Mouse (Mus musculus): ENCODE results near the gene Col11a2.

Col11a2 gene

DNA sequence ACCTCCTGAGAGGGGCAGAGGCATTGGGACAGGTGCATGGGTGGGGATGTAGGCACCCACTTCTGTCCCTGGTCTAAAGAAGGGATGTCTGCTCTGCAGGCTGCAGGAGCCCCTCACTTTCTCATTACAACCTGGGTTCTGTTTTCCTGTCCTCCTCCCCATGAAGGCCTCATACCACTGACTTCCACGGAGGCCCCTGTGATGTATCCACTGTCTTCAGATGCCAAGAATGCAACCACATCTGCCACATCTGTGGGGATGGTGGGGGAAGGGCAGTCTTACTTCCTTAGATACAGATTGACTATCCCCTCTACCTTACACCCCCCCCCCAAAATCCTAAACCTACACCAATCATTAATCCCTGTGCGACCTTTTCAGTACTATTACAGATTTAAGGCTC is 13.0 kb upstream of the Col11a2 start:
- no peak for DNase-seq (ENCODE audit: low spot score in 2 of 2)

DNA sequence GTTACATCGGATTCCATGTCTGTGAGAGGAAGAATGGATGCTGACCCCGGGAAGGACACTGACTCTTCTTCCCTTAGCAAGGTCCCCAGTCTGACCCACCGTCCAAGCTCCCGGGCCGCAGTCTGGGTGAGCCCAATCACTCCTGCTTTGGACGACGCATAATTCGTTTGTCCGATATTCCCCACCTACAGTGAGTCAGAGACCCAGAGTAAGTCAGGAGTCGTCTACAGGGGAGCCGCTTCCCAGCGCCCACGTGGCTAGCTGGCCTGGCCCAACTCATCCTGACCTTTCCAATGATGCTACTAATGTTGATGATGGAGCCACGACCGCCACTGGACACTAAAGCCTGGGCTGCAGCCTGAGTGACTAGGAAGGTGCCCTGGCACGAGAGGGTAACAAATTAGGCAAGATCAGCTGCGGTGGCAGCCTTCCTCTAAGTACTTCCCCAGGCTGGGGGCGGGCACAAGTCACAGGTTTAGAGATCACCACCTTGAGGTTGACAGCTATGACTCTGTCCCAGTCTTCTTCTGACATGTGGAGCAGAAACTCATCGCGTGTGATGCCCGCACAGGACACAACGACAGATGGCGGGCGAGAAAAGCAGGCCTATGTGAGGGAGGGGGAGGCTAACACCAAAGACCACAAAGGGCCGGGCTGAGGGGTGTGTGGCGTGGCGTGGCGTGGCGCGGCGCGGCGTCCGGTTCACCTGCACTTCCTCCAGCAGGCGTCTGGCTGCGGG is 12.2 kb upstream of the Col11a2 start:
- peak in 1 of 2 experiments; percentile 48 for DNase-seq (ENCODE audit: low spot score in 2 of 2)

GRCm38 (mm10) chr17:34027656-34028223 is 11.5 kb upstream of the Col11a2 start, which contains the start of gene H2-Ke6:
Gene H2-Ke6, minus strand, starts transcription at chr17:34028060.
- peak; percentile 87 to 88 for DNase-seq (ENCODE audit: low spot score in 2 of 2)

DNA sequence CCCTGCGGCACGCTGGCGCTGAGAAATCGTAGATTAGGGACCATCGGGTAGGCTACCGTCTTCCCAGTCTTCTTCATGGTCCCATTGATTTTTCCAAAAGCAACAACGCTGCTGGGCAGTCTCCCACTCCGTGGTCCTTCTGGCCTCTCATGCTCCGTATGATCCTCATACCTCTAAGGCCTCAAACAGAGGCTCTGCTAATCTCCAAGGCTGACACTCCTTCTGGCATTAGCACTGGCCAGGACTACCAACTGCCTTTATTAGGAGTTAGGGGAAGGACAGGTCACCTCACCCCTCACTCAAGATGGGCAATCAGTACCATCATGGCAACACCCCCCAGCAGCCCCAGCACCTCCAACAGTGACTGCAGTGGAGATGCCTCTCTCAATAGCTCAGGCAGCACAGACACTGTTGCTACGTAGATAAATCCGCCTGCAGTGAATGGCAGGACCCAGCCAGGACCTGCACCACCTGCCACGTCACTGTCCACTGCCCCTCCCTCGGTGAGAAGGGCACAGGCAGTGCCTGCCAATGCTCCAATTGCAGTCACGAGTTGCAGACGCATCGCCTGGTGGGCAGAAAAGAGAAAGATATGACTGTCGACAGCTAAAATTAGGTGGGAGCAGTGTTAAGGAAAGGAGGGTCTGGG is 10.6 kb upstream of the Col11a2 start:
- DNase-seq (ENCODE audit: low spot score in 2 of 2): peak; percentile 3 to 10

DNA sequence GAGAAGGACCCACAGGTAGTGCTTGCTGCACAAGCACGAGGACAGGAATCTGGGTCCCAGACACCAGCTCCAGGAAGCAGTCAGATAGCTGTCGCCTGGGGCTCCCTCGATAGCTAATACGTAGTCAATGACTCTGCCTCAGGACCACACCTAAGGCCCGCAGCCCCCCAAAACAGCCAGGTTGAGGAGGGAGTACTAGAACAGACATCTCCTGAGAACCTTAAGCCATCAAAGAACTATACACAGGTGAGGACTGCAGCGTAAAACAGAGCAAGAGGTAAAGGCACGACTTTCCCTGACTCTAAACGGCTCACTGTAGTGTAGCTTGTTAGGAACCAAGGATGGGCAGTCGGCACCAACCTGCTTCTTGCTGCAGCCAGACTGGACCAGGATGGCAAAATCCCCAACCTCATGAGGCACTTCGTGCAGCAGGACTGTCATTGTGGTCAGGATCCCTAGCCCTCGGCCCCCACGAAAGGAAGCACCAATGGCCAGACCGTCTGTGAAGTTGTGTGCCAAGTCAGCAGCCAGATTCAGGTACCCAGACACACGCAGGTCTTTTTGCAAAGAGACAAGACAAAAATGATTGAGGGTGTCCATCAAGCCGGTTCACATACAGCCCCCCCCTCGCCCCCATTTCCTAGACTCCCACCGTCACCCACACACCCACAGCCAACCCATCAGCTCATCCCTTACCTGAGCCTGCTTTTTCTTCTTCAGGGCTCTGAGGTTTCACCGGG is 9.9 kb upstream of the Col11a2 start:
- peak; percentile 3 to 4 for DNase-seq (ENCODE audit: low spot score in 2 of 2)

DNA sequence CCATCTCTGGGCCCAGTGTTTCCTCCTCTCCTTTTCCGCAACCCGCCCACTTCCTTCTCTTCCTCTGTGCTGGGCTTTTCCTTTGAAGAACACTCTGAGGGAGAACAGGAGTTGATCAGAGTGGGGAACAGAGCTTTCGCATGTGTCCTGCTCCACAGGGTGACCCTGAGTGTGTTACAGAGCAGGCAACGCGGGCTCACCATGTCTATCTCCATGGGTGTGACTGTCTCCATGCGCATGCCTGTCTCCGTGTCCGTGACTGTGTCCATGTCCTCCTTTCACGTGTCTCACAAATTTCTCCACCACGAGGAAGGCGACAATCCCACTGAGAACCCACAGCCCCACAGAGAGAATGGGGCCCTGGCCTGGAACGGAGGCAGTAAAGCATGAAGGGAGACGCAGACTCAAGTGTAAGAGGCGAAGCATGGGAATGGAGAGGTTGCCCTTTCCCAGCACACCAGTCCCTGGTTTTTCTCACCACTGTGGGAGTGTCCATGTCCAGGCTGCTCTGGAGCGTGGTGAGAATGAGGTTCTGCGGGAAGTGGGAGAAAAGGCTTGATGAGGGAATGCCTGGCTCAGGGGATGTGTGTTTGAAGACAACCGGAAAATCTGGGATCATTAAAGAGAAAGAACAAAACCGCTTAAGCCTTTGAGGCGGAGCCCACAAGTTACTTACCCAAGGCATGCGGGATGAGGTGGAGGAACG is 9.2 kb upstream of the Col11a2 start:
- peak in 1 of 2 experiments; percentile 5 for DNase-seq (ENCODE audit: low spot score in 2 of 2)

DNA sequence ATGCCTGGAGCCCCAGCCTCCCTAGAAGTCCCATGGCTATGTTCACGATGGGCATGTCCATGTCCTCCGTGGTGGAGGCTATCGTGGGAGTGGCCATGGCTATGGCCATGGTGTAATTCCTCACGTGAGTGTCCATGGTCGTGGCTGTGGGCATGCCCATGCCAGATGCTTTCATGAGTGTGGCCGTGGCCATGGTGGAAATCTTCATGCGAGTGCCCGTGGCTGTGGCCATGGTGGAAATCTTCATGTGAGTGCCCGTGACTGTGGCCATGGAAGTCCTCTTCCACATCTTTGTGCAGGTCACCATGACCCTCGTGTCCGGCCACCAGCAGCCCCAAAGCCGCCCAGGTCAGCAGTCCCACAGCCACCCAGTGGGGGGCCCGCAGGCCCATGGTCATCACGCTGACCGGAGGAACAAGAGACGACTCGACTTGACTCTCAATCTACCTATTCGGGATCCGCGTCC is 8.3 kb upstream of the Col11a2 start:
- peak; percentile 28 to 57 for DNase-seq (ENCODE audit: low spot score in 2 of 2)

DNA sequence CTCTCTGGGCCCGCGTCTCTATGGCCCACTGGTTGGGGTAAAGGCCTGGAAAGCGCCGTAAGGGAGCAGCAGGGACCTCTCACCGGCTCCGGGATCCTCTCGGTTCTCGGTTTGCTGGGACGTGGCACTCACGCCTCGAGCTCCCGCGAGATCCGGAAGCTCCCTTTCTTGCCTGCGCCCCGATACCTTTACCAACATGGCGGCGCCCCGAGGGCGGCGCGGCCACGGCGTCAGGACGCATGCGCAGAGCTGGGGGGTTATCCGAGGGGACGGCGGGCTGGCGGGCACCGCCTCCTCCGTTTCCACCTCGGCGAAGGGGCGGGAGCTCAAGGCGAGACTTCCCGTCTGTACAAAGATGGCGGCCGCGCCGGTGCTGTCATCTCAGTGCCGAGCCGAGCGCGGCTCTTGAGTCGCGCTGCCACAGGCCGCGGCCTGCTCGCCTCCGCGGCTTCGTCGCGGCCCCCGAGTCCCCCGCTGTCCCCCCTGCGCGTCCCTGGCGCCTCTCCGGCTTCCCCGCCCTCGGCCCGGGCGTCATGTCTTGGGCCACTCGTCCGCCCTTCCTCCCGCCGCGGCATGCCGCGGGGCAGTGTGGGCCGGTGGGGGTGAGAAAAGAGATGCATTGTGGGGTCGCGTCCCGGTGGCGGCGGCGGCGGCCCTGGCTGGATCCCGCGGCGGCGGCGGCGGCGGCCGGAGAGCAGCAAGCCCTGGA is 7.6 kb upstream of the Col11a2 start, which contains the start of the genes Slc39a7 and Rxrb:
Gene Slc39a7, minus strand, starts transcription at position 218 of the 709 bp plus-strand sequence.
Gene Rxrb, plus strand, starts transcription at position 348 of the 709 bp plus-strand sequence.
- DNase-seq (ENCODE audit: low spot score in 2 of 2): peak; percentile 99 to 100

- DNase-seq (ENCODE audit: low spot score in 2 of 2): peak; percentile 75 to 76
Observed at GRCm38 (mm10) chr17:34032174-34032632, 7.0 kb upstream of the Col11a2 start.

DNA sequence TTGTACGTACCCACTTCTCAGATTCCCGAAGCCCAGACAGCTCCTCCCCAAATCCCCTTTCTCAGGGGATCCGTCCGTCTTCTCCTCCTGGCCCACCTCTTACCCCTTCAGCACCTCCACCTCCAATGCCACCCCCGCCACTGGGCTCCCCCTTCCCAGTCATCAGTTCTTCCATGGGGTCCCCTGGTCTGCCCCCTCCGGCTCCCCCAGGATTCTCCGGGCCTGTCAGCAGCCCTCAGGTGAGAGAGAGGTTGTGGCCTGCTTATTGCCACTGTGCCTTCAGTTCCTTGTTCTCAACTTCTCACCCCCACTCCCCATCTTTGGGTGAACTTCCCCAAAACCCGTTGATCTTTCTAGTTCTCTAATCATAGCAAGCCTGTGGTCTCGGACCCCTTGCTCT is 6.4 kb upstream of the Col11a2 start:
- no peak for DNase-seq (ENCODE audit: low spot score in 2 of 2)

- DNase-seq (ENCODE audit: low spot score in 2 of 2): no peak
Observed at GRCm38 (mm10) chr17:34033441-34033840, 5.8 kb upstream of the Col11a2 start.

GRCm38 (mm10) chr17:34034064-34034463 is 5.2 kb upstream of the Col11a2 start:
- DNase-seq (ENCODE audit: low spot score in 2 of 2): peak; percentile 57 to 87

GRCm38 (mm10) chr17:34035517-34035916 is 3.7 kb upstream of the Col11a2 start:
- no peak for DNase-seq (ENCODE audit: low spot score in 2 of 2)

GRCm38 (mm10) chr17:34036647-34037046 is 2.6 kb upstream of the Col11a2 start:
- DNase-seq (ENCODE audit: low spot score in 2 of 2): no peak

DNA sequence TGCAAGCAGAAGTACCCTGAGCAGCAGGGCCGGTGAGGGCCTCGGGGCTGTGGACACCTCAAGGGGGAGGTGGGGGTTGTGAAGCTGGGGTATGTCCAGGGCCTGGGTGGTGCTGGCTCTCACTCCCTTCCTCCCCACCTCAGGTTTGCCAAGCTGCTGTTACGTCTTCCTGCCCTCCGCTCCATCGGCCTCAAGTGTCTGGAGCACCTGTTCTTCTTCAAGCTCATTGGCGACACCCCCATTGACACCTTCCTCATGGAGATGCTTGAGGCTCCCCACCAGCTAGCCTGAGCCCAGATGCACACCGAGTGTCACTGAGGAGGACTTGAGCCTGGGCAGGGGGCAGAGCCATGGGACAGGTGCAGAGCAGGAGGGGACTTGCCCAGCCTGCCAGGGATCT is 2.0 kb upstream of the Col11a2 start:
- DNase-seq (ENCODE audit: low spot score in 2 of 2): no peak

DNA sequence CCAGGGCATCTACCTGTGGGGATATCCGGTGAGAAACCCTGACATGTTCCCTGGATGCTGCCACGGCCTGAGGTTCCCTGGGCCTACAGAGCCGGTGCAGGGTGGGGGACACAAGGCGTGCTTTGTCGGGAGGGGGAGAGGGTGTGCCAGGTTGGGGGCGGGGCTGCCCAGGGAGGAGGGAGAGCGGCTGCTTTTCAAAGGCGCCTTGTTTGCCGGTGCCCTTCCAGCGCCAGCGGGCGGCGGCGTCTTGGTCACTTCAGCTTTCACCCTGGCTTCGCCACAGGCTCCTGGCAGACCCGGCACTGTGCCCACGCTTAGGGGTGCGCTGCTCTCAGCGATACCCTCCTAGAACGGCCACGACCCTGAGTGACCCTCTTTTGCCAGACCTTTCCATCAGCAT is 797 bp upstream of the Col11a2 start:
- DNase-seq (ENCODE audit: low spot score in 2 of 2): no peak

- DNase-seq (ENCODE audit: low spot score in 2 of 2): no peak
Observed at GRCm38 (mm10) chr17:34039562-34040450, 569 bp downstream of the Col11a2 start.

- DNase-seq (ENCODE audit: low spot score in 2 of 2): no peak
Observed at GRCm38 (mm10) chr17:34045941-34046340, 6.7 kb downstream of the Col11a2 start.

DNA sequence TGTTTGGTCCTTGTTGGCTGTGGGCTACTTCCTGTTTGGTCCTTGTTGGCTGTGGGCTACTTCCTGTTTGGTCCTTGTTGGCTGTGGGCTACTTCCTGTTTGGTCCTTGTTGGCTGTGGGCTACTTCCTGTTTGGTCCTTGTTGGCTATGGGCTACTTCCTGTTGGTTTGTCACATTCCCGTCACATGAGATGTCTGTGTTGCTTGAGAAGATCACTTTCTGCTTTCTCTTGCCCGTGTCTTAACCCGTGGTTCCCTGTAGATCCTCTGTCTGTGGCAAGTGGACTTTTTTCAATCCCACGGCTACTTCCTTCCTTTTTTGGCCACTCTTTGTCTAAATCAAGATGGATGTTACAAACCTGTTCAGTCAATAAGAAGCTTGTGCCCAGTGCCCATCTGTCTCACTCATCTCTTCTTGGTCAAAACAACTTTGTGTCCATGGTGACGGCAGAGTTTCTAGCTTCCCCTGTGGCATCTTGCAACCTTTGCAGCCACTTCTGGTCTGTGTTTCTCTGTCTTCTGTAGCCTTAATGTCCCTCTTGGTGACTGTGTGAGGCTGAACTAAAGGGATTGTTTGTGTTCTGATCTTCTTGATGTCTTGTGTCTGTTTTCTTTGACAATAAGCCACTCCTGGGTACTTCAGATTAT is 8.3 kb downstream of the Col11a2 start:
- no peak for DNase-seq (ENCODE audit: low spot score in 2 of 2)
